ENCODE assay signal across 7 mouse cellular contexts in genomic region chr2:75584975-75585374, GRCm38 (mm10).
DNase-seq lines count a peak whose midpoint lies in the region; ATAC-seq and TF ChIP-seq lines count a peak whose summit lies in the region.

No protein-coding gene starts in this region.

- ATAC-seq in intestine, postnatal 0 days: peak; percentile 86
- no peak for ATAC-seq in midbrain, embryonic 16.5 days

- H3K4me3 ChIP-seq in intestine, postnatal 0 days (ENCODE audit: low read depth, low read length): peak overlapping the region; percentile 20
- peak overlapping the region; percentile 30 for H3K4me3 ChIP-seq in midbrain, embryonic 16.5 days (ENCODE audit: low read depth, low read length)
- peak overlapping the region; percentile 50 for H3K4me3 ChIP-seq in spleen, adult 2 months (ENCODE audit: extremely low read depth, insufficient read depth, insufficient read length)

- TF ChIP-seq POLR2A in spleen, adult 2 months (IDR thresholded peaks at IDR 0.05; ENCODE audit: low read depth, low read length): no peak

- H3K9me3 ChIP-seq in intestine, postnatal 0 days (ENCODE audit: control insufficient read depth): no peaks in the 10 kb centered on the region
- no peaks in the 10 kb centered on the region for H3K9me3 ChIP-seq in midbrain, embryonic 16.5 days (replicated peaks; ENCODE audit: control insufficient read depth, low read length, poor library complexity, severe bottlenecking)

- H3K27ac ChIP-seq in intestine, postnatal 0 days (ENCODE audit: low read depth, low read length): no peak overlapping the region
- no peak overlapping the region for H3K27ac ChIP-seq in midbrain, embryonic 16.5 days (ENCODE audit: low read length)
- H3K27ac ChIP-seq in spleen, adult 2 months (ENCODE audit: insufficient read depth, low read length): no peak overlapping the region

- H3K27me3 ChIP-seq in intestine, postnatal 0 days (replicated peaks; ENCODE audit: control insufficient read depth, insufficient read depth, low read length): peaks cover 7% of the 10 kb centered on the region
- H3K27me3 ChIP-seq in midbrain, embryonic 16.5 days (ENCODE audit: control insufficient read depth, insufficient read depth, low read depth, low read length): no peaks in the 10 kb centered on the region
- no peaks in the 10 kb centered on the region; the same call in 1 of the 2 replicates for H3K27me3 ChIP-seq in spleen, adult 2 months (ENCODE audit: control insufficient read depth, insufficient read depth, low read length)

- peak overlapping the region; percentile 61 for H3K4me2 ChIP-seq in intestine, postnatal 0 days (replicated peaks; ENCODE audit: low read depth)
- peak overlapping the region; percentile 68 for H3K4me2 ChIP-seq in midbrain, embryonic 16.5 days (ENCODE audit: low read length)

- H3K9ac ChIP-seq in intestine, postnatal 0 days (ENCODE audit: low read depth, low read length): peak overlapping the region; percentile 13; the same call in 1 of the 2 replicates
- peak overlapping the region; percentile 58 for H3K9ac ChIP-seq in midbrain, embryonic 16.5 days (ENCODE audit: low read depth, low read length)

- DNase-seq in ZHBTc4 (ENCODE audit: low read depth, low spot score): peak; percentile 60
- peak; percentile 80 for DNase-seq in embryo, embryonic 9.5 days (ENCODE audit: extremely low spot score)
- DNase-seq in heart, adult 11 months: peak; percentile 99
- DNase-seq in liver: peak; percentile 73
- peak; percentile 60 to 63 for DNase-seq in spleen, adult 2 months (ENCODE audit: low read depth in 1 of 2, low spot score in 2 of 2)

- 2% methylated on average over 16 of the region's 16 CpGs for WGBS in intestine, postnatal 0 days
- WGBS in midbrain, embryonic 16.5 days: 2% methylated on average over 16 of the region's 16 CpGs
- under 1% methylated on average over 16 of the region's 16 CpGs for WGBS in spleen, adult 2 months

- no peaks in the 10 kb centered on the region for H3K36me3 ChIP-seq in intestine, postnatal 0 days (ENCODE audit: control insufficient read depth, insufficient read depth)
- H3K36me3 ChIP-seq in midbrain, embryonic 16.5 days (ENCODE audit: control insufficient read depth, insufficient read depth, low read length): no peaks in the 10 kb centered on the region
- no peaks in the 10 kb centered on the region for H3K36me3 ChIP-seq in spleen, adult 2 months (ENCODE audit: control insufficient read depth, insufficient read depth, low read length)

- no peak for TF ChIP-seq CTCF in intestine, postnatal 0 days (IDR thresholded peaks at IDR 0.05; ENCODE audit: low read depth)
- no peak for TF ChIP-seq CTCF in spleen, adult 2 months (IDR thresholded peaks at IDR 0.05; ENCODE audit: extremely low read depth, insufficient read depth, insufficient read length, insufficient replicate concordance)

- no peaks in the 10 kb centered on the region; the same call in 1 of the 2 replicates for H3K4me1 ChIP-seq in intestine, postnatal 0 days (replicated peaks; ENCODE audit: control insufficient read depth, insufficient read depth, low read length)
- peaks cover 6% of the 10 kb centered on the region for H3K4me1 ChIP-seq in midbrain, embryonic 16.5 days (ENCODE audit: control insufficient read depth, insufficient read depth, low read length)
- H3K4me1 ChIP-seq in spleen, adult 2 months (ENCODE audit: control insufficient read depth, insufficient read depth, insufficient read length): peaks cover 2% of the 10 kb centered on the region; the same call in 1 of the 2 replicates
